Mouse (Mus musculus): ENCODE measurements at regions not wholly inside any gene's neighbourhood (a gene's known extent, or its start where the extent isn't known, plus 50 kb on each side); places are given as distances from the start of the nearest gene placed in this dataset.

DNA sequence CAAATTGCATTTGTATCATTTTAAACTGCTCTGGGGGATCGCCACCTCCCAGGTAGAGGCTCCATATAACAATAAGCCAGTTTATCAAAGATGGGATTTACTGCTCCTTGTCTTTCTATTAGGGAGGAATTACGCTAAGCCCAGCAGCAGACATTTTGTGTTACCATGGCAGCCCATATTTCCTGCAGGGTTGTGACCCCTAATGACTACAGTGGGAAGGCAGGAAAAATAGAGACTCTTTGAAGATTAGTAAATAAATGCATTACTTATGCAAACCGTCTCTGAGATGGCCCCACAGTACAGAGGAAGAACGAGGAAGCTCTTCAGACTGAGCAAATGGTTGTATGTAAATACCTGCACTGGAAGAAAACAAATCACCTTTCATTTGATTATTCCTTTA is 237.5 kb upstream of the Zic3 start:
- 63% methylated on average over 4 of the region's 4 CpGs for WGBS
- Histone ChIP-seq H3K4me1 (ENCODE audit: control insufficient read depth in 2 of 2, insufficient read depth in 2 of 2, low read length in 2 of 2) (no peaks in the 10 kb centered on the region), H3K4me3 (ENCODE audit: control insufficient read depth in 1 of 2, insufficient read depth in 1 of 2, low read depth in 1 of 2, low read length in 2 of 2) (no peak overlapping the region), H3K36me3 (ENCODE audit: control insufficient read depth, insufficient read depth, low read length) (no peaks in the 10 kb centered on the region), H3K27ac (replicated peaks in 1 of 2; ENCODE audit: control insufficient read depth in 1 of 2, insufficient read depth in 1 of 2, low read depth in 2 of 2, low read length in 2 of 2) (no peak overlapping the region), H3K9ac (ENCODE audit: low read length) (no peak overlapping the region), H3K4me2 (ENCODE audit: low read length) (no peak overlapping the region), H3K9me3 (ENCODE audit: control insufficient read depth, low read length) (no peaks in the 10 kb centered on the region), H3K27me3 (ENCODE audit: control insufficient read depth, insufficient read depth, low read length) (no peaks in the 10 kb centered on the region)
- ATAC-seq (ENCODE audit: insufficient number of reproducible peaks, insufficient read depth, low FRiP score, low read depth), result no peak

DNA sequence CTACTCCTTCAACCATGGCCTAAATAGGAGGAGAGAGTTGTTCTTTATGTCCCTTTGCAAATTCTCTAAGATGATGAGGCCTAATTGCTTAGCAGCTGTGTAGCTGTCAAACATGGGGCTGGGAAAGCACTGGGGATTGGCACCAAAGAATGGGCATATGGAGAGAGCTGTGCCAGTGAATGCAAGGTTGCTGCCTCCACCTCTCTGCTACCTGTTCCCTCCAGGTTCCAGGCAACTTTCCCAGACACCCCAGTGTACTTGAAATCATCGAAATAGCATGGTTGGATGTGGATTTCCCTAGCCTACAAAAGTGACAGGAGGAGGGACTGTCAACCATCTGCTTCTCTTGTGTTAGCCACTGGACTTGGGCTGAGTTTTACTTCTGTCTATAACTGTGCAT is 234.9 kb upstream of the Zic3 start:
- Histone ChIP-seq H3K4me1 (ENCODE audit: control insufficient read depth in 2 of 2, insufficient read depth in 2 of 2, low read length in 2 of 2) (no peaks in the 10 kb centered on the region), H3K4me3 (ENCODE audit: control insufficient read depth in 1 of 2, insufficient read depth in 1 of 2, low read depth in 1 of 2, low read length in 2 of 2) (no peak overlapping the region), H3K36me3 (ENCODE audit: control insufficient read depth, insufficient read depth, low read length) (no peaks in the 10 kb centered on the region), H3K4me2 (ENCODE audit: low read length) (no peak overlapping the region), H3K9me3 (ENCODE audit: control insufficient read depth, low read length) (no peaks in the 10 kb centered on the region), H3K27ac (replicated peaks in 1 of 2; ENCODE audit: control insufficient read depth in 1 of 2, insufficient read depth in 1 of 2, low read depth in 2 of 2, low read length in 2 of 2) (no peak overlapping the region), H3K27me3 (ENCODE audit: control insufficient read depth, insufficient read depth, low read length) (no peaks in the 10 kb centered on the region), H3K9ac (ENCODE audit: low read length) (no peak overlapping the region)
- WGBS, result 67% methylated on average over 1 of the region's 1 CpGs
- ATAC-seq (ENCODE audit: insufficient number of reproducible peaks, insufficient read depth, low FRiP score, low read depth), result no peak

DNA sequence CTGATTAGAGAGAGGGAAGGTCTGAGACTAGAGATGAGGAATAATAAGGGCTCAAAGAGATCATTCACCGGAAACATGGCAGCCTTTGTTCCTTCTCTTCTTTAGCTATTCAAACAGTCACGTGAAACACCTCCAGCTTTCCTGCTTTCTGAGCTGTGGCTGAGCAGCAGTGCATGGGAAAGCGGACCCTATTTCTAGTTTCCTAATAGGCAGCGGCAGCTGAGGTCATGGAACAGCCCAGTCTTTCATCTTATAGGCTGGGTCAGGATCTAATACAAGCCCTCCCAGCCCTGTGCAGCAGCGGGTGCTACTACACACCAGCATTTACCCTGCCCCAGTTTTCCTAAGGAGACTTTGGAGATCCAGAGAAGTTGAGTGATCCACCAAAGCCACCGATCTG is 224.5 kb upstream of the Zic3 start:
- Histone ChIP-seq H3K4me2 (ENCODE audit: low read length) (0 out of 2 replicates have a peak overlapping the region, but pooled peaks have one; percentile 11), H3K36me3 (ENCODE audit: control insufficient read depth, insufficient read depth, low read length) (no peaks in the 10 kb centered on the region), H3K4me3 (ENCODE audit: control insufficient read depth in 1 of 2, insufficient read depth in 1 of 2, low read depth in 1 of 2, low read length in 2 of 2) (no peak overlapping the region), H3K27ac (replicated peaks in 1 of 2; ENCODE audit: control insufficient read depth in 1 of 2, insufficient read depth in 1 of 2, low read depth in 2 of 2, low read length in 2 of 2) (peak overlapping the region; percentile 60 to 70), H3K4me1 (ENCODE audit: control insufficient read depth in 2 of 2, insufficient read depth in 2 of 2, low read length in 2 of 2) (peaks cover 2 to 3% of the 10 kb centered on the region in 2 experiments; a peak in 2 of 4 replicates), H3K27me3 (ENCODE audit: control insufficient read depth, insufficient read depth, low read length) (no peaks in the 10 kb centered on the region), H3K9me3 (ENCODE audit: control insufficient read depth, low read length) (no peaks in the 10 kb centered on the region), H3K9ac (ENCODE audit: low read length) (no peak overlapping the region)
- WGBS, result 53% methylated on average over 6 of the region's 6 CpGs
- no peak for ATAC-seq (ENCODE audit: insufficient number of reproducible peaks, insufficient read depth, low FRiP score, low read depth)

DNA sequence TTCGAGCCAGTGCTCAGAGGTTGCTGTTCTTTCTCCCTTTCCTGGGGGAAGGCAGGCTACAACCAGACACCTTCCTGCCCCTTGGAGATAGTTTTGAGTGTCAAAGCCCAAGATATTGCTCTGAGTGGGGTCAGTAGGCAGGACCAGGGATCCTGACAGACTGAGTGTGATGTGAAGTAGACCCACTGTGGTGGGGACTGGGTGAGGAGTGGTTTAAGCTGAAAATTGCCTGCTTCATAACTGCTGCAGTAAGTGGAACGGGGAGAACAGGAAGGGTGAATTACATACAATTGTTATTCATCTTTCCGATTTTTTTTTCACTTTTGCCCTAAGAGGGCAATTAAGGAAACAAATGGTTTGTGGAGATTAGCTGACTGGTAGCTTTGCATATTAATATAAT is 224.1 kb upstream of the Zic3 start:
- no peak overlapping the region for H3K9ac ChIP-seq (ENCODE audit: low read length)
- WGBS, result 42% methylated on average over 3 of the region's 3 CpGs
- H3K4me1 ChIP-seq (ENCODE audit: control insufficient read depth in 2 of 2, insufficient read depth in 2 of 2, low read length in 2 of 2), result peaks cover 2 to 3% of the 10 kb centered on the region in 2 experiments; a peak in 2 of 4 replicates
- H3K9me3 ChIP-seq (ENCODE audit: control insufficient read depth, low read length), result no peaks in the 10 kb centered on the region
- no peaks in the 10 kb centered on the region for H3K36me3 ChIP-seq (ENCODE audit: control insufficient read depth, insufficient read depth, low read length)
- H3K4me3 ChIP-seq (ENCODE audit: control insufficient read depth in 1 of 2, insufficient read depth in 1 of 2, low read depth in 1 of 2, low read length in 2 of 2), result no peak overlapping the region
- H3K27ac ChIP-seq (replicated peaks in 1 of 2; ENCODE audit: control insufficient read depth in 1 of 2, insufficient read depth in 1 of 2, low read depth in 2 of 2, low read length in 2 of 2), result peak overlapping the region; percentile 60 to 70
- ATAC-seq (ENCODE audit: insufficient number of reproducible peaks, insufficient read depth, low FRiP score, low read depth), result no peak
- H3K27me3 ChIP-seq (ENCODE audit: control insufficient read depth, insufficient read depth, low read length), result no peaks in the 10 kb centered on the region
- 0 out of 2 replicates have a peak overlapping the region, but pooled peaks have one; percentile 11 for H3K4me2 ChIP-seq (ENCODE audit: low read length)

DNA sequence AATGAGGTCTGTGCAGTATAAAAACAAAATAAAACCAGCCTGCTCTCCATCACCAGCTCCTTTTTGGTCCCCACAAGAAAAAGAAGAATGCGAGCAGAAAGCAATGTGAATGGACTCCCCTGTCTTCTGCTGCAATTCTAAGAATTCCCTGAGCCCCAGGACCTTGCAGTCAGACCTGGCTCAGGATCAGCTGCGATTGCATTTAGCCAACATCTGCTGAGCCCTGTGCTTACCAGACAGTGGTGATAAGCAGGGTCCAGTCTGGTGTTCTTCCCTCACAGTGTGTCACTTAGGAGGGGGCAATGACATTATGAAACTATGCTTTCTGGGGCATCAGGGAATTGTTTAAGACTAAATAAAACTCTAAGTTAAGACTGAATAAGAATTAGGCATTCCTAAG is 223.6 kb upstream of the Zic3 start:
- no peak overlapping the region for H3K4me2 ChIP-seq (ENCODE audit: low read length)

More for the DNA sequence above, 223.6 kb upstream of the Zic3 start:
- H3K27me3 ChIP-seq (ENCODE audit: control insufficient read depth, insufficient read depth, low read length), result no peaks in the 10 kb centered on the region
- peak overlapping the region in 1 of 2 experiments; percentile 70; a peak in 2 of 4 replicates for H3K27ac ChIP-seq (replicated peaks in 1 of 2; ENCODE audit: control insufficient read depth in 1 of 2, insufficient read depth in 1 of 2, low read depth in 2 of 2, low read length in 2 of 2)
- no peak overlapping the region for H3K9ac ChIP-seq (ENCODE audit: low read length)
- peaks cover 2 to 3% of the 10 kb centered on the region in 2 experiments; a peak in 2 of 4 replicates for H3K4me1 ChIP-seq (ENCODE audit: control insufficient read depth in 2 of 2, insufficient read depth in 2 of 2, low read length in 2 of 2)
- 24% methylated on average over 2 of the region's 2 CpGs for WGBS
- H3K9me3 ChIP-seq (ENCODE audit: control insufficient read depth, low read length), result no peaks in the 10 kb centered on the region
- H3K36me3 ChIP-seq (ENCODE audit: control insufficient read depth, insufficient read depth, low read length), result no peaks in the 10 kb centered on the region
- no peak for ATAC-seq (ENCODE audit: insufficient number of reproducible peaks, insufficient read depth, low FRiP score, low read depth)
- H3K4me3 ChIP-seq (ENCODE audit: control insufficient read depth in 1 of 2, insufficient read depth in 1 of 2, low read depth in 1 of 2, low read length in 2 of 2), result no peak overlapping the region
